Mouse (Mus musculus) lung, embryonic 14.5 days (tissue): Measurements from ENCODE around the gene Cdkn2aipnl. TPM values are rescaled to one million over a fixed set of nuclear protein-coding genes. Genes with fewer than 3 reads are reported as not detected.

Experiments
- ATAC-seq: fragments of 200-750 bp; cut with Nextera tagmentation; 2 replicates; pipeline ENCODE4 v1.8.0; 2017; ENCODE audit warnings: mild to moderate bottlenecking, moderate TSS enrichment, moderate library complexity; ENCODE audit not compliant: insufficient read depth
- DNase-seq: peaks from one replicate; pipeline ENCODE4 v3.0.0-alpha.2; 2015
- H3K27ac ChIP-seq: fragments of 300-500 bp; sonication (generic); 2 replicates; pipeline ENCODE4 v1.5.1; 2014; ENCODE audit warnings: low read depth, mild to moderate bottlenecking, moderate library complexity
- H3K27me3 ChIP-seq: fragments of 300-500 bp; sonication (generic); 2 replicates; pipeline ENCODE4 v1.6.1; 2014; ENCODE audit warnings: low read length, control low read depth; ENCODE audit not compliant: insufficient read depth
- H3K36me3 ChIP-seq: fragments of 300-500 bp; sonication (generic); 2 replicates; pipeline ENCODE4 v1.6.1; 2014; ENCODE audit warnings: control low read depth; ENCODE audit not compliant: insufficient read depth
- H3K4me1 ChIP-seq: fragments of 300-500 bp; sonication (generic); 2 replicates; pipeline ENCODE4 v1.6.1; 2014; ENCODE audit warnings: antibody characterized with exemption, control low read depth; ENCODE audit not compliant: insufficient read depth
- H3K4me2 ChIP-seq: fragments of 300-500 bp; sonication (generic); 2 replicates; pipeline ENCODE4 v1.6.1; 2014; ENCODE audit warnings: mild to moderate bottlenecking
- H3K4me3 ChIP-seq: fragments of 300-500 bp; sonication (generic); 2 replicates; pipeline ENCODE4 v1.5.1; 2014; ENCODE audit warnings: low read depth, low read length
- H3K9ac ChIP-seq: fragments of 300-500 bp; sonication (generic); 2 replicates; pipeline ENCODE4 v1.6.1; 2014
- H3K9me3 ChIP-seq: fragments of 300-500 bp; sonication (generic); 2 replicates; pipeline ENCODE4 v1.6.1; 2016; ENCODE audit warnings: low read depth, low read length, control low read depth
- CTCF ChIP-seq: IDR thresholded peaks from 2 replicates; pipeline ENCODE4 v1.5.1; 2016; ENCODE audit warnings: antibody characterized with exemption, low read depth
- WGBS: fragments of 180-500 bp; shearing (Covaris S2); extraction: QIAGEN DNeasy Blood & Tissue Kit; methylation state at CpG from one replicate; pipeline ENCODE4 v1.1.7; 2014; 5-methylcytosine and 5-hydroxymethylcytosine counted together
- polyA plus RNA-seq: library from polyadenylated mRNA; unstranded; fragments of >200 nt; fragmentation: Nextera tagmentation; extraction: Ambion mirVana; gene quantifications from 2 replicates; pipeline ENCODE4 v1.2.1, GENCODE M21; 2014

Cdkn2aipnl gene
- polyA plus RNA-seq, 1 experiment from 2014 or later, result 107 TPM

DNA sequence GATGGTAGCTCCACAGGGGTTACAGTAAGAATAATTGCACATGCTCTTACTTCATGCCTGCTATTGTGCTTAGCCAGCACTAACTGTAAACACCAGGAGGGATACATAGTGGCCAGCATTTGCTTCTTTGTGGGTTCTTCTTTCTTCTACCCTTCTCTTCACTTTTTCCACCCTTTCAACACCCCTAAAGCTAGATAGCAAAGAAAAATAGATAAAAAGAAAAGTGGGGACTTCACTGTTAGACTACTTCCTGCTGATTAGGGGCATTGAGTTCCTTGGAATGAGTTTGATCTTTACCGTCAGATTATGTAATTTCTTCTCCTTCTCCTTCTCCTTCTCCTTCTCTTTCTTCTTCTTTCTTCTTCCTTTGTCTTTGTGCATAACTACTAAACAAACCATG lies 41.1 kb upstream of the Cdkn2aipnl start:
- H3K36me3 ChIP-seq, result no peaks in the 10 kb centered on the region
- WGBS, result 65% methylated on average over 1 of the region's 1 CpGs
- no peaks in the 10 kb centered on the region for H3K27me3 ChIP-seq
- no peaks in the 10 kb centered on the region for H3K4me1 ChIP-seq
- ATAC-seq (no peak), DNase-seq (no peak)
- no peak for TF ChIP-seq CTCF
- no peak overlapping the region for H3K4me3 ChIP-seq
- no peak overlapping the region for H3K4me2 ChIP-seq
- H3K9me3 ChIP-seq, result no peaks in the 10 kb centered on the region
- no peak overlapping the region for H3K9ac ChIP-seq
- no peak overlapping the region for H3K27ac ChIP-seq

DNA sequence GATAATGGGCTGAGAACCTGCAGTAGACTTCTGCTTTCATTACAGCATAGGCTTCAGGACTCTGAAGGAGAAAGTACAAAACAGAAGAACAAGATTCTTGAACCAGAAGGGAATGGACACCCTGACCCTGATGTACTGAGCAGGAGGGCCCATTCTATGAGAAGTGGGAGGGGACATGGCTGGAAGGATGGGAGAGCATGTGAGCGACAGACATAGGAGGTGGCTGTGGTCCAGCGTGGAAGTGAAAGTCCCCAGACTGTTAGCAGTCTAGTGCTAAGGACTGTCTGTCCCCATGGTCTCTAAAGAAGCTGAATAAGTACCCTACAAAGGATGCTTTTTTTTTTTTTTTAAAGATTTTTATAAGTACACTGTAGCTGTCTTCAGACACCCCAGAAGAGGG lies 40.4 kb upstream of the Cdkn2aipnl start:
- Histone ChIP-seq H3K36me3 (no peaks in the 10 kb centered on the region), H3K9me3 (no peaks in the 10 kb centered on the region), H3K27me3 (no peaks in the 10 kb centered on the region), H3K9ac (no peak overlapping the region), H3K4me3 (no peak overlapping the region), H3K4me1 (no peaks in the 10 kb centered on the region), H3K27ac (no peak overlapping the region), H3K4me2 (no peak overlapping the region)
- ATAC-seq (no peak), DNase-seq (peak; percentile 13)
- no peak for TF ChIP-seq CTCF
- 76% methylated on average over 2 of the region's 2 CpGs for WGBS

DNA sequence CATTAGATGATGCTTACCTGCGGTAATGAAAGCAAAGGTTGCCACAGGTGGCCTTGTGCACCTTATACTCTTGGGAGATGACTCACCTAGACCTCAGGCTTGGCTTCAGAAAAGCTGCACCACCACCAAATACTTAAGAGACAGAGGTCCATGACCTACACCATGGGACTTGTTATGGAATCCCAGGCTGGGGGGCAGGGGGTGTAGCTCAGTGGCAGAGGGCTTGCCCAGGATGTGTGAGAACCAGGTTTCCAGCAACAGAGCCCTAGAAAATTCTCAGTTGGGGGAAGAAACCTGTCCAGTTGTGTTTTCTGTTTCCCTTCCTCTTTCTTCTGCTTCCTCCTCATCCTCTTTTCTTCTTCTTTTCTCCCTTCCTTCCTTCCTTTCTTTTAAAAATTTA lies 36.3 kb upstream of the Cdkn2aipnl start:
- Histone ChIP-seq H3K9ac (no peak overlapping the region), H3K4me3 (no peak overlapping the region), H3K36me3 (no peaks in the 10 kb centered on the region), H3K4me2 (no peak overlapping the region), H3K9me3 (no peaks in the 10 kb centered on the region), H3K27me3 (no peaks in the 10 kb centered on the region), H3K27ac (no peak overlapping the region), H3K4me1 (no peaks in the 10 kb centered on the region)
- TF ChIP-seq CTCF, result no peak
- 81% methylated on average over 1 of the region's 1 CpGs for WGBS
- DNase-seq, result no peak
- ATAC-seq, result no peak

DNA sequence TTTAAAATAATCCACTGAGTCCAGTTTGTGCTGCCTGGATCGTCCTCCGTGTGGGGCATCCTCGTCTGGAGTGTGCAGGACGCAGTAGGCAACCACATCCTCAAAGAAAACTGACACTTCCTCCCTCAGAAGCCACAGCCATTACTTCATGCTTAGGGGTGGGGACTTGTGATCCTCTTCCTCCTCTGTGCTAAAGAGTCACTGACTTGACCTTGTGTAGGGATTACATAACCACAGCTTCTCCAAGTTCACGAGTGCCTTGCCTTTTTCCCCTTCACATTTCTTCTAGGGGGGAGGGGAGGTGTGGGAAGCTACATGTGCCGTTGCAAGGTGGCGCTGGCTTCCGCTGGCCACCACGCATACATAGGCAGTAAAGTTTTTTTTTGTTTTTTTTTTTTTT lies 35.7 kb upstream of the Cdkn2aipnl start:
- ATAC-seq, result no peak
- no peak for TF ChIP-seq CTCF
- peak; percentile 15 for DNase-seq

DNA sequence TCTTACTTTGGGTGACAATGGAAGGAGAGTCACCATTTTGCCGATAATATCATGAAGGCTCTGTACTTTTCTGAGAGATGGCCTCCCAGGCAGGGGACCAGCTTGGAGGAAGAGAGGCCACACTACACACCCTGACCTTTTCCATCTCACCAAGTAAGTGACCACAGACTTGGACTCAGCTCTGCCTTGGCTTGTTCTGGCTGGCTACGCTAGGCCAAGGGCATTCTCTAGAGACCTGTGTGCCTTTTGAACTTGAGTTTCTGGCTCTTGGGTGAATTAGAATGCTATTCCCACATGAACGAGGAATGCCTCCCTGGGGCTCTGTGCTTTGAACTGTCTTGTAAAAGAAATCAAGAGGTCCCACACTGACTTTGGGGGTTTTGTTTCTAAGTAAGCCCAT lies 33.2 kb upstream of the Cdkn2aipnl start:
- H3K9ac ChIP-seq, result no peak overlapping the region
- H3K4me3 ChIP-seq, result no peak overlapping the region
- no peak overlapping the region for H3K4me2 ChIP-seq
- H3K4me1 ChIP-seq, result no peaks in the 10 kb centered on the region
- H3K27me3 ChIP-seq, result no peaks in the 10 kb centered on the region
- H3K36me3 ChIP-seq, result no peaks in the 10 kb centered on the region
- WGBS, result 86% methylated on average over 3 of the region's 3 CpGs
- ATAC-seq (no peak), DNase-seq (no peak)
- no peak overlapping the region for H3K27ac ChIP-seq
- no peaks in the 10 kb centered on the region for H3K9me3 ChIP-seq
- no peak for TF ChIP-seq CTCF

More for the DNA sequence above, 35.7 kb upstream of the Cdkn2aipnl start:
- no peak overlapping the region for H3K9ac ChIP-seq
- no peaks in the 10 kb centered on the region for H3K36me3 ChIP-seq
- H3K27ac ChIP-seq, result no peak overlapping the region
- H3K27me3 ChIP-seq, result no peaks in the 10 kb centered on the region
- WGBS, result 79% methylated on average over 9 of the region's 9 CpGs
- no peaks in the 10 kb centered on the region for H3K4me1 ChIP-seq
- H3K4me2 ChIP-seq, result no peak overlapping the region
- no peak overlapping the region for H3K4me3 ChIP-seq
- no peaks in the 10 kb centered on the region for H3K9me3 ChIP-seq

DNA sequence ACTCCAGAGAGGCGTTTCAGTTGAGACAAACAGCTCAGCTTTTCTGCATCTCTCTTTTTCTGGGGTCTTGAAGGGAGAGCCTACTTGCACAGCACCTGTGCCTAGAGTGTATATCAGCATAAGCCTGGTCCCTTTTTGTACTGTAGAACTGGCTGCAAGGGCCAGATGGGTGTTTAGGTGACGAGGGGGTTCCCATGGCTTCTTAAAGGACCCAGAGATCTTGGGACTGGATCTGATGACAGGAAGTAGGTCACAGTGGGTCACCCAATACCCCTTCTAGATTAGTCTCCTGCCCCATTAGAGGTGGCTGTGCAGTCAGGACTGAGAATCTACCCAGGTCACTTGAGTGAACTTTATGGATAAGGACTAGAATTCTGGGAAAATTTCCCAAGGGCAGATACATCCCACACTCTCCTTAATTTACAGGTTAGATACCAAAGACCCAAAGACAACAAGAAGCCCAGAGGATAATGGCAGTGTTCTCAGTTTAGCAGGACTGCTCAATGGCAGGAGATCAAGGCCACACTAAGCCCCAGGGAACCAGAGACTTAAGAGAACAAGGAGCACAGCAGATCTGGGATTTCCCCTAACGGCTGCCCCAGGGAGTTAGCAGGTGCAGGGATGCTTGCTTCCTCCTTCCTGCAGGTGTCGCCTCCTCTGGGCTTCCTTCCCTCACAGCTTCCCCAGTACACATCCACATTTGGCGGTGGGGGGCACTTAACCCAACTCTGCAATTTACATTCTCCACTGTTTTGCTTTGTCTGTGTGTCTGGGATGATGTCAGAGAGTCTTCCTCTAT lies 31.6 kb upstream of the Cdkn2aipnl start:
- no peak for ATAC-seq
- H3K9ac ChIP-seq, result no peak overlapping the region
- H3K4me1 ChIP-seq, result no peaks in the 10 kb centered on the region
- no peaks in the 10 kb centered on the region for H3K9me3 ChIP-seq
- H3K4me3 ChIP-seq, result no peak overlapping the region
- no peak for DNase-seq
- H3K27me3 ChIP-seq, result no peaks in the 10 kb centered on the region
- H3K27ac ChIP-seq, result no peak overlapping the region
- 44% methylated on average over 5 of the region's 5 CpGs for WGBS
- no peaks in the 10 kb centered on the region for H3K36me3 ChIP-seq
- no peak overlapping the region for H3K4me2 ChIP-seq
- no peak for TF ChIP-seq CTCF

DNA sequence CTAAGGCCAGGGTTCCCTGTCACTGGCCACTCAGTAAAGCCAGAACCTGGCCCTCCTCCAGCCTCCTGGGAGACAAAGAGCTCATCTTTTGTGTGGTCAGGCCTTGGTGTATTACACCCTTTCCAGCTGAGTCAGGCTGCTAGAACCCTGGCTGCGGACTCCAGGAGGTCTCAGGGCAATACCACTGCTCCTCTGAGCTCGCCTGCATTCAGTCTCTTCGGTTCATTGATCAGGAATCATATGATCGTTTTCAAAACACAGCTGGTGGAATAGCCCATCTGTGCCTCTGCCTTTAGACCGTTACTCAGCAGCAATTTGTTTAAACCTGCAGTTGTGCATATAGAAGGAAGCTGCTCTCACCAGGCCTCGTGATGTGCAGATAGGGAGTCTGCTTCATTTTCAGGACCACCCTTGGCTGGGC lies 30.1 kb upstream of the Cdkn2aipnl start:
- no peak for ATAC-seq
- no peaks in the 10 kb centered on the region for H3K27me3 ChIP-seq
- H3K9ac ChIP-seq, result no peak overlapping the region
- DNase-seq, result no peak
- no peak overlapping the region for H3K4me3 ChIP-seq
- H3K4me2 ChIP-seq, result no peak overlapping the region
- H3K4me1 ChIP-seq, result no peaks in the 10 kb centered on the region
- H3K9me3 ChIP-seq, result no peaks in the 10 kb centered on the region
- WGBS, result 68% methylated on average over 6 of the region's 6 CpGs
- no peak overlapping the region for H3K27ac ChIP-seq
- TF ChIP-seq CTCF, result no peak
- no peaks in the 10 kb centered on the region for H3K36me3 ChIP-seq
